Mouse (Mus musculus): ENCODE results near the gene Dusp13.

The Dusp13 gene

DNA sequence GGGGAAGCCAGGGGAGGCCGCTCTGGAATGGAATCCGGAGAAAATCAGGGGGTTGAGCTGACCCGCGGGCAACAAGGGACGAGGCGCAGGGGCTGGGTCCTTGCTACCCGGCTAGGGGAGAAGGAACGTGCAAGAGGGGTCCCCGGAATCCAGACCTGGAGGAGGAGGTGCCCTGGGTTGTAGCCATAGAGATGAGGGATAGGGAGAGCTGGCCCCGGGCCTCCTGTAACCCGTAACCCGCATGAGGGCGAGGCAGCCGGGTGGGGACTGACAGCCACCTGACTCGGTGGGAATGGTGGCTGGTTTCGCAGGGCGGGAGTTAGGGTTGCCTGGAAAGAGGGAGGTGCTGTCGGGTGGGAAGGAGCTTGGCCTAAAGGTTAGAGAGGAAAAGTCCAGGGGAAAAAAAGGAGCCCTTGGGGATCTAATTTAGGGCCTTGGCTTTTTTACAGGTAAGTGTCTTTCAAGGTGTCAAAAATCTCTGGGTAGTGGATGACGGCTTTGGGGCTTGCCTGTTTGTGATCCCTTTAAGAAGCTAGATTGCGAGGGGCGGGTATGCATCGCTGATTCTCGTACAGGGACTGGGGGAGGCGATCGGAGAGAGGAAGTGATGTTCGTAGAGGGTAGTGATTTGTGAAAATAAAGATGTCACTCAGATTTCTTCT is at the start of gene Dusp13:
TSS of gene Dusp13 (minus strand) at position 301 of the 662 bp plus-strand sequence.
- in situ Hi-C loops (cut with MseI, MboI) = no loop called here

DNA sequence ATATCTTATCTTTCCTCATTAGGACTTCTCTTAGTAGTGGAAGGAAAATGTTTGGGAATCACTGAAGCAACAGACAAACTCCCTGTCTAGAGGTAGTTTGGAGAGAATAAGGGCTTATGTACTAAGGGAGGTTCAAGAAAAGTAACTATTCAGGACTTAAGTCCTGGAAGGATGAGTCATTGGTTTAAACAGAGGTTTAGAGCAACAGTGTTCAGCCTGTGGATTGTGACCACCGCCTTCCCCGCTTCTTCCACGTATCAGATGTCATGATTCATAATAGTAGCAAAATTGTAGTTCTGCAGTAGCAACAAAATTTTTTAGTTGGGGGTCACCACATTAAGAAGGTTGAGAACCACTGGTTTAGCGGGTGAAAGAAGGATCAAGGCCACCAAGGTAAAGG is 49.7 kb upstream of the Dusp13 start:
- in situ Hi-C loops (cut with MseI, MboI) = no loop called here

GRCm38 (mm10) chr14:21792250-21792649 is 41.3 kb upstream of the Dusp13 start:
- in situ Hi-C loops (cut with MseI, MboI) = no loop called here

GRCm38 (mm10) chr14:21791722-21792121 is 40.7 kb upstream of the Dusp13 start:
- in situ Hi-C loops (cut with MseI, MboI) = no loop called here

DNA sequence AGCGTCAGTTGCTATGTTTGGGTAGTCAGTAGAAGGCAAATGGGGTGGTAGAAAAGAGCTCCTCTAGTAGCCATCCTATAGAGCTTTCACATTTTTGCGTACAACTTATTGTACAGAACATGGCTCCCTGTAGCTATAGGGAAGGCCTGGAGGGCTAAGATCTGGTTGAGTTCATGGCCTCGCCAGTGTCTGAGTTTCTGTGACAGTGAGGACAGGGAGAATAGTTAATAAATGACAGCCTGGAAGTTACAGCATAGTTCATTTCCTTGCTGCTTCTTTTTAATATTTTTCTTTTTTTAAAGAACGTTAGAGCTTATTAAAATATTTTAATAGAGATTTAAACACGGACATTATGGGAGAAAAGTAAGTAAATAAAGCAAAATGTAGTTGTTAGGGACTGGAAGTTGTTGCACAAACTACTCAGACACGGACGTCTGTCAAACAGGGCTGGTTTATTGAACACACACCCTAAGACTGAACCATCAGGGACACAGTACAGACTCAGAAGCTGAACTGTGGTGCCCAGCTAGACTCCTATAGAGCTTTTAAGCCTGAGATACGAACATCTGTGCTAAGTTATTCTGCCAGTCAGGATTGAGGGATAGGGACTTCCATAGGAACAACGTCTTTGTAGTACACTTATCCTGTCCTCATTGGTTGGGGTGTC is 39.7 kb upstream of the Dusp13 start:
- in situ Hi-C loops (cut with MseI, MboI) = no loop called here

DNA sequence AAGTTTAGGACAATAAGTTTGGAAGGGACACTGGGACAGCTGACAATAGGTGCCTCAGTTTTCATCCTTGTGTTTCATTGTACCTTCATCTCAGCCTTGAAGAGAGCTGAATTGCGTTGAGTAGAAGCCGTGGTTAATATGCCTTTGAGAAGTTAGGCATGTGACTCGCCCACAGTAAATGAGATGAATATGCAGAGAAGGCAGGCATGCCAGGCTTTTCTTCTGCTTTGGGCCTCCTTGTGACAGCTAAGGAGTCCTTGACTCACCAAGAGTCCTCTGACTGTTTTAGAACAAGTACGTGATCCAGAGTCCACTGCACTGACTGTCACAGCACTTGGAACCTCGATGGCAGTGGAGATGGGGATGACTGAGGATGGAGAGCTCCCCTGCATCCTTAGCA is 37.1 kb upstream of the Dusp13 start:
- in situ Hi-C loops (cut with MseI, MboI) = no loop called here

DNA sequence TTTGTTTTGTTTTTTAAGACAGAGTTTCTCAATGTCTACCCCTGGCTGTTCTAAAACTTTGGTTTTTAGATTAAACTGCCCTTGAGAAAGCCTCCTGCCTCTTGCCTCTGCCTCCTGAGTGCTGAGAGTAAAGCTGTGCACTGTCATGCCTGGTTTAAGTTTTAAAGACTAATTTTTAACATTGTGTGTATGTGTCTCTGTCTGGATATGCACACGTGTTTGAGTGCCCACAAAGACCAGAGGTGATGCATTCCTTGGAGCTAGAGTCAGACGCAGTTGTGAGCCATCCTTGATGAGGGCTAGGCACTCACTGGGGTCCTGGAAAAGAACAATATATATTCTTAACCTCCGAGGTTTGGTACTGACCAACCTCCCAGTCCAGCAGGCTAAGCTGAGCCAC is 36.4 kb upstream of the Dusp13 start:
- in situ Hi-C loops (cut with MseI, MboI) = no loop called here

DNA sequence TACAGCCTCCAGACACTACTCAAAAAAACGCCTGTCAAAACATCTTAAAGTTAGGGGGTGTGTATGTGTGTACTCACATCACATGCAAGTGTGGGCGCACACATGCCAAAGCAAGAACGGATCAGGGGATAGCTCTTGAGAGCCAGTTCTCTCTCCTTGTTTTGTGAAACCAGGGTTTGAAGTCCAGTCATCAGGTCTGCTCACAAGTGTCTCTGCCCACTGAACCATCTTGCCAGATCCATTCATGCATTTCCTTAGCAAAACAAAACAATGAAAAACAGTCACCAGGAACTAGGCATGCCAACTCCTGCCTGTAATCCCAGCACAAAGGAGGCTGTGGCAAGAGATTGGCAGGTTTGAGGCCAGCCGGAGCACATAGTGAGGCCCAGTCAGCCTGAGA is 35.5 kb upstream of the Dusp13 start:
- in situ Hi-C loops (cut with MseI, MboI) = no loop called here

DNA sequence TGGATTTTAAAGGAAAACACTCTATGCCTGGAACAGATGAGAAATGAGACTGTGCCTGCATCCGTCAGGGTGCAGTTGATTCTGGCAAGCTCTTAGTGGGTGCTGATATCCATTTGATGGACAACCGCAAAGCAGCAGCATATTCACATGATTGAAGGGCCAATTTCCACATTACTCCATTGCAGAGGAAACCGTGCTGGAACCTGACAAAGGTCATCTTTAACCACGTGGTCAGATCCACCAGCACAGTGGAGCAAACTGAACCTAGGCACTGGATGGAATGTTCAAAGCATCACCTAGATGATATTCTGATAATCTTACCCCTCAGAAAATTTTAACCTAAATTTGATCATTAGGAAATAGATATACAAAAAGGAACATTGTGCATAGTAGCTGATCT is 25.2 kb upstream of the Dusp13 start:
- in situ Hi-C loops (cut with MseI, MboI) = no loop called here

DNA sequence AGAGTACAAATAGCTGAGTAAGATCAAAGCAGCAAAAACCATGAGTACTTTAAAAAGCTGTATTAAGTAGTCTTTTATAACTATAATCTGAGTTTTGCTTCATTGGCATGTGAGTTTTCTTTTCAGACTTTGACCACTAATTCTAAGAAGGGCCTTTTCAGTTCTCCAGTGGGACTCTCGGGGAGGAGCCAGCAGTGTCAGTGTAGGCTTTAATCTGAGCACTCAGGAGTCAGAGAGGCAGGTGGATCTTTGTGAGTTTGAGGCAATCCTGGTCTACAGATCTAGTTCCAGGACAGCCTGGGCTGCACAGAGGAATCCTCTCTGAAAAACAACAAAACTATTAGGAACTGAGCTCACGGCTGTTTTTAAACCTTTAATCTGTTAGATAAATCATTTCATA is 23.0 kb upstream of the Dusp13 start:
- in situ Hi-C loops (cut with MseI, MboI) = no loop called here

GRCm38 (mm10) chr14:21772506-21773281 is 21.7 kb upstream of the Dusp13 start:
- in situ Hi-C loops (cut with MseI, MboI) = no loop called here

- in situ Hi-C loops (cut with MseI, MboI) = no loop called here
These were observed 15.5 kb upstream of the Dusp13 start for GRCm38 (mm10) chr14:21766398-21766958.

DNA sequence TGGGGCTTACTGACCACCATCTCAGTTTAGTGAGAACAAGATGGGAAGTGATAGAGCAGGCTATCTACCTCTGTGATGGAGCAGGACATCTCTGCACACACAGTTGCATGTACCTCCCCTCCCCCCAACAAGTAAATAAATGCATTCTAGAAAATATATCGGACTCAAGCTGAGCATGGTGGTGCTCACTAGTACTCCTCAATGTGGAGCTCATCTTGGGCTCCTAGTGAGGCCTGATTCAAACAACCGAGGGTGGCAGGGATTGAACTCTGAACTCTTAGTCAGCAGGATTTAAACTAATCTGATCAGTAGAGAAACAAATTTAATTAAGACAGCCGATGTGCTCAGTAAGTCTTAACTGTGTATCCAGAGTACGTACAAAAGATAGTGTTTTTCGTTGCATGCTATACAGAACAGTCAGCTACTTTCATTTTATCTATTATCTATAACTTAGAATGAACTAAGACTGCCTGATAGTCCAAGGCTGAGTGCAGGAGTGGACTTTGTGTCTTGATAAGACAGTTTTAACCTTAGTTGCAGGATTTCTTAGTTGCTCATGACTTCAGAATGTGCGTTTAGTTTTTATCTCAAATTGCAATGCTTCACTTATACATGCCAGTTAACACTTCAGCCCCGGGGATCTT is 14.9 kb upstream of the Dusp13 start:
- in situ Hi-C loops (cut with MseI, MboI) = no loop called here

DNA sequence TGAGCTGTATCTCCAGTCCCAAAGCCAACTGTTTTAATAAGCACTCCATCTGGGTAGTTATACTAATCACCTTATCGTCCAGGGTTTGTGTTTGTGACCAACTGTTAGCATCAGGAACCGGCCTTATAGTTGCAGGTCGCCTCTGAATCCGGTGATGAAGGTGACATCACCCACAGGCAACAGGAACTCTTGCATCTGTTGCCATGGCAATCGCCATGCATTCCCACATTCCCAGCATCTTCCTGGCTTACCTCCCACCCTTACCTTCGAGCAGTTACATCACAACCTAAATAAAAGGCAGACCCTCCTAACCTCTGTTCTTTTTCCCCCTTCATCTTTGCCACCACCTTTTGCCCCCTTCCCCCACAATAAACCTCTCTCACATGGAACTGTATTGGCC is 13.7 kb upstream of the Dusp13 start:
- in situ Hi-C loops (cut with MseI, MboI) = no loop called here

DNA sequence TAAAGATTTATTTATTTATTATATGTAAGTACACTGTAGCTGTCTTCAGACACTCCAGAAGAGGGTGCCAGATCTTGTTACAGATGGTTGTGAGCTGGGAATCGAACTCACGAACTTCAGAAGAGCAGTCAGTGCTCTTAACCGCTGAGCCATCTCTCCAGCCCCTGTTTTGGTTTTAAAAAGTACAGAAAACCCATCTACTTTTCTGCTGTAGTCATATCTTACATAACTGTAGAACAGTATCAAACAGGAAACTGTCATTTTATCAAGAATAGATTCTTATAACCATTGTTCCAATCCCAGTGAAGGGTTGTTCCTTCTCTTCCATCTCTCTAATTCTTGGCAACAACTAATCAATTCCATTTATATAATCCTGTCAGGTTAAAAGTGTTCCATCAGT is 12.8 kb upstream of the Dusp13 start:
- in situ Hi-C loops (cut with MseI, MboI) = no loop called here

GRCm38 (mm10) chr14:21761560-21761959 is 10.6 kb upstream of the Dusp13 start:
- in situ Hi-C loops (cut with MseI, MboI) = no loop called here

DNA sequence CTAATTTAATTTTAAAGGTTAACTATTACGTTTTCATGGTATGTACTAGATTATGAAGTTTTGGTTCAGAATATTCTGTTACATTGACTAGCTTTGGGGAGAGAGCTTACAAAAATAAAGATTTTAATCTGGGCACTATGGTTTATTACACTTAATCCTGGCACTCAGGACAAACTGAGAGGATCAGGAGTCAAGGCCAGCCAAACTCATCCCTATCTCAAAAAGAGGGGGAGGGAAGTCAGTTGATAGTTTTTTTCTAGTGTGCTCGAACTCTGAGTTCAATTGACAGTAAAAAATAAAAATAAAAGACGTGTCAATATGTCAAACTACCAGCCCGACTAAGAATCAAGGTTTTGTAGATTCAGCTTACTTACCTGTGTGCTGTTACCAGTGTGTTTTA is 2.4 kb upstream of the Dusp13 start:
- in situ Hi-C loops (cut with MseI, MboI) = no loop called here

DNA sequence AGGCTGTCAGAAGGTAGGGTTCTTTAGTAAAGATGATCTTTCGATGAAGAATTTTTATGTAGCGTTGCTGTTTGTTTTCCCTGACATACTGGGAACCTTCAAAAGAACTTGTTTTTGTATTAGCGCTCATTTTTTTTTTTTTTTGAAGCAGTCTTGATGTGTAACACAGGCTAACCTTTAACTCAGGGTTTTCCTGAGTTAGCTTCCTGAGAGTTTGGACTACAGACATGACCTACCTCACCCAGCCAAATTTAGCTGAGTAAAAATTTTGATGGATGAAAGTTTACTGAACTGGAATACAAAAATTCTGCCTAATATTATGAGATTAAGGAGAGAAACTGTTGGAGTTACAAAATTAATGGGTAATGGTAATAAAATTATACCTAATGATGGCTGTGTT is 1.4 kb upstream of the Dusp13 start:
- in situ Hi-C loops (cut with MseI, MboI) = no loop called here

- in situ Hi-C loops (cut with MseI, MboI) = no loop called here
These were observed 737 bp downstream of the Dusp13 start, which contains the start of gene Samd8 for GRCm38 (mm10) chr14:21750008-21750880. Gene Samd8, plus strand, starts transcription at chr14:21750531.

DNA sequence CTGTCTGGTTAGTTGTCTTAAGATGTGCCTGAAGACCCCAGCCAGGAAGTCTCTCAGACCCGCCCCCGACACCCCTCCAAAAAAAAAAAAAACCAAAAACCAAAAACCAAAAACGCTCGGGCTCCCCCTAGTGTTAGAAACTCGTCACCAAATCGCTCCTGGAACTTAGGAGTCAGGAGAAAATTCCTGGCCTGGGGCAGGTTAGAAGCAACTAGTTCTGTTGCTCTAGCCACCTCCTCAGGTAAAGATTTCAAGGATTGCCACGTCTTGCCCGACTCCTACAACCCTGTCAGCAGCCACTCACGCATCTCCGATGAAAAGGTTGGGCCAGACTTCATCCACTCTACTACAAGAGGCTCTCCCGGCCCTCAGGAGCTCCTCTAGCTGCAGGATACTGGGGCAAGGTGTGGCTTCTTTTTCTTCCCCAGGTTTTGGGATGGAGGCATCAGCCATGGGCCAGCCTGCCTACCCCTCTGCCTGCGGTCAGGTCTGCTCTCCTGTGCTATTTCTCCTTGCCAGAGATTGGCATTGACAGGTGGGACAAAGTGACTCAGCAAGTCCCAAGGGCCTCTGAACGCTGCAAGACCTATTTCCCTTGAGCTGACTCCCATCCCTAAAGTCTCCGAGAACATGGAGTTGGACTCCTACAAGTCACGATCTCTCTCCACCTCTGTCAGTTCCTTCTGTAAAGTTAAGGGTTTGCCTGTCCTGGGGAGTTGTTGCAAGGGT is 2.7 kb downstream of the Dusp13 start:
- in situ Hi-C loops (cut with MseI, MboI) = no loop called here
